Mouse (Mus musculus) induced T-regulatory cell, adult 2 months (primary cell): ENCODE measurements at regions not wholly inside any gene's neighbourhood (a gene's known extent, or its start where the extent isn't known, plus 50 kb on each side); places are given as distances from the start of the nearest gene placed in this dataset.

Experiments
- DNase-seq: peaks from one replicate; pipeline ENCODE4 v3.0.0-alpha.2; 2012; ENCODE audit warnings: low read depth

GRCm38 (mm10) chr13:118193951-118194696, 192.3 kb upstream of the B430218F22Rik start:
- DNase-seq, result no peak

GRCm38 (mm10) chr13:118208146-118208545, 178.3 kb upstream of the B430218F22Rik start:
- DNase-seq, result no peak

GRCm38 (mm10) chr13:118227354-118227753, 159.1 kb upstream of the B430218F22Rik start:
- peak; percentile 55 for DNase-seq

- no peak for DNase-seq
These were observed 148.5 kb upstream of the B430218F22Rik start for GRCm38 (mm10) chr13:118237968-118238367.

- DNase-seq, result no peak
These were observed 141.8 kb upstream of the B430218F22Rik start for GRCm38 (mm10) chr13:118244680-118245079.

- no peak for DNase-seq
These were observed 140.9 kb upstream of the B430218F22Rik start for GRCm38 (mm10) chr13:118245546-118245945.

GRCm38 (mm10) chr13:118259606-118260005, 126.8 kb upstream of the B430218F22Rik start:
- DNase-seq, result no peak

- no peak for DNase-seq
These were observed 123.5 kb upstream of the B430218F22Rik start for GRCm38 (mm10) chr13:118262971-118263370.

GRCm38 (mm10) chr13:118265763-118266520, 120.5 kb upstream of the B430218F22Rik start:
- no peak for DNase-seq

GRCm38 (mm10) chr13:118272904-118273303, 113.5 kb upstream of the B430218F22Rik start:
- DNase-seq, result no peak

- DNase-seq, result no peak
These were observed 105.5 kb upstream of the B430218F22Rik start for GRCm38 (mm10) chr13:118280956-118281355.

- DNase-seq, result no peak
These were observed 92.7 kb upstream of the B430218F22Rik start for GRCm38 (mm10) chr13:118293728-118294127.

- DNase-seq, result no peak
These were observed 76.3 kb upstream of the B430218F22Rik start for GRCm38 (mm10) chr13:118310080-118310479.

- DNase-seq, result no peak
These were observed 72.8 kb upstream of the B430218F22Rik start for GRCm38 (mm10) chr13:118313676-118314075.
